Mouse (Mus musculus): ENCODE measurements around the gene Popdc3. TPM values are rescaled to one million over a fixed set of nuclear protein-coding genes. Genes with fewer than 3 reads are reported as not detected.
"Not testable (repeated sequence)": the region's sequence is repeated elsewhere in the genome, so short reads cannot be mapped to it uniquely, and the experiment has no call there.

The Popdc3 gene
- polyA plus RNA-seq, 1 experiment from 2014 or later: 3.6 TPM

- Histone ChIP-seq H3K9me3 (replicated peaks) (no peaks in the 10 kb centered on the region), H3K4me2 (replicated peaks) (no peak overlapping the region), H3K4me3 (replicated peaks) (no peak overlapping the region), H3K27ac (replicated peaks) (no peak overlapping the region), H3K27me3 (no peaks in the 10 kb centered on the region), H3K9ac (no peak overlapping the region), H3K4me1 (no peaks in the 10 kb centered on the region), H3K36me3 (no peaks in the 10 kb centered on the region)
- 75% methylated on average over 16 of the region's 16 CpGs for WGBS
- no peak for ATAC-seq (ENCODE audit: insufficient number of reproducible peaks, low FRiP score, low TSS enrichment, low read depth)
These were observed 137.0 kb downstream of the Popdc3 start for GRCm38 (mm10) chr10:45314865-45315264.

GRCm38 (mm10) chr10:45318922-45319321 lies 141.0 kb downstream of the Popdc3 start:
- 77% methylated on average over 5 of the region's 5 CpGs for WGBS
- H3K36me3 ChIP-seq: no peaks in the 10 kb centered on the region
- no peak for ATAC-seq (ENCODE audit: insufficient number of reproducible peaks, low FRiP score, low TSS enrichment, low read depth)
- no peak overlapping the region for H3K27ac ChIP-seq (replicated peaks)
- no peaks in the 10 kb centered on the region for H3K27me3 ChIP-seq
- no peaks in the 10 kb centered on the region for H3K4me1 ChIP-seq
- no peak overlapping the region for H3K4me2 ChIP-seq (replicated peaks)
- H3K9me3 ChIP-seq (replicated peaks): no peaks in the 10 kb centered on the region
- H3K4me3 ChIP-seq (replicated peaks): no peak overlapping the region
- no peak overlapping the region for H3K9ac ChIP-seq

GRCm38 (mm10) chr10:45320296-45320695 lies 142.4 kb downstream of the Popdc3 start:
- WGBS: 70% methylated on average over 3 of the region's 3 CpGs
- H3K27ac ChIP-seq (replicated peaks): no peak overlapping the region
- no peaks in the 10 kb centered on the region for H3K4me1 ChIP-seq
- H3K4me2 ChIP-seq (replicated peaks): no peak overlapping the region
- H3K9me3 ChIP-seq (replicated peaks): no peaks in the 10 kb centered on the region
- H3K27me3 ChIP-seq: no peaks in the 10 kb centered on the region
- H3K9ac ChIP-seq: no peak overlapping the region
- no peak for ATAC-seq (ENCODE audit: insufficient number of reproducible peaks, low FRiP score, low TSS enrichment, low read depth)
- H3K4me3 ChIP-seq (replicated peaks): no peak overlapping the region
- no peaks in the 10 kb centered on the region for H3K36me3 ChIP-seq

- no peaks in the 10 kb centered on the region for H3K4me1 ChIP-seq
- H3K36me3 ChIP-seq: no peaks in the 10 kb centered on the region
- H3K4me3 ChIP-seq (replicated peaks): no peak overlapping the region
- 65% methylated on average over 1 of the region's 1 CpGs for WGBS
- no peaks in the 10 kb centered on the region for H3K9me3 ChIP-seq (replicated peaks)
- no peak overlapping the region for H3K9ac ChIP-seq
- H3K27me3 ChIP-seq: no peaks in the 10 kb centered on the region
- no peak overlapping the region for H3K4me2 ChIP-seq (replicated peaks)
- H3K27ac ChIP-seq (replicated peaks): no peak overlapping the region
- ATAC-seq (ENCODE audit: insufficient number of reproducible peaks, low FRiP score, low TSS enrichment, low read depth): no peak
These were observed 146.3 kb downstream of the Popdc3 start for GRCm38 (mm10) chr10:45324159-45324558.

GRCm38 (mm10) chr10:45328196-45329000 lies 150.5 kb downstream of the Popdc3 start:
- WGBS: 64% methylated on average over 7 of the region's 7 CpGs

GRCm38 (mm10) chr10:45334925-45335324 lies 157.0 kb downstream of the Popdc3 start:
- no peaks in the 10 kb centered on the region for H3K36me3 ChIP-seq
- no peak overlapping the region for H3K9ac ChIP-seq
- H3K27ac ChIP-seq (replicated peaks): no peak overlapping the region
- peaks cover 26% of the 10 kb centered on the region for H3K27me3 ChIP-seq
- WGBS: 23% methylated on average over 7 of the region's 7 CpGs
- peak overlapping the region; percentile 59 for H3K4me3 ChIP-seq (replicated peaks)
- H3K4me1 ChIP-seq: 0 out of 2 replicates have a peak, but pooled peaks cover 4% of the 10 kb centered on the region
- ATAC-seq (ENCODE audit: insufficient number of reproducible peaks, low FRiP score, low TSS enrichment, low read depth): no peak
- H3K9me3 ChIP-seq (replicated peaks): no peaks in the 10 kb centered on the region
- peak overlapping the region; percentile 91 for H3K4me2 ChIP-seq (replicated peaks)

More at GRCm38 (mm10) chr10:45328196-45329000, 150.5 kb downstream of the Popdc3 start:
- Histone ChIP-seq H3K4me3 (replicated peaks) (no peak overlapping the region), H3K27me3 (no peaks in the 10 kb centered on the region), H3K4me2 (replicated peaks) (no peak overlapping the region), H3K4me1 (no peaks in the 10 kb centered on the region), H3K27ac (replicated peaks) (no peak overlapping the region), H3K9ac (no peak overlapping the region), H3K9me3 (replicated peaks) (no peaks in the 10 kb centered on the region), H3K36me3 (no peaks in the 10 kb centered on the region)
- no peak for ATAC-seq (ENCODE audit: insufficient number of reproducible peaks, low FRiP score, low TSS enrichment, low read depth)

GRCm38 (mm10) chr10:45335434-45336422 lies 157.8 kb downstream of the Popdc3 start, which contains the start of gene Bves:
Gene Bves, plus strand, starts transcription at chr10:45335772.
- no peak within 1 kb of the TSS for H3K27ac ChIP-seq (replicated peaks)

GRCm38 (mm10) chr10:45339106-45339505 lies 161.2 kb downstream of the Popdc3 start:
- H3K9me3 ChIP-seq (replicated peaks): no peaks in the 10 kb centered on the region
- WGBS: 71% methylated on average over 7 of the region's 7 CpGs
- peaks cover 23% of the 10 kb centered on the region for H3K27me3 ChIP-seq
- no peak overlapping the region for H3K4me2 ChIP-seq (replicated peaks)
- ATAC-seq (ENCODE audit: insufficient number of reproducible peaks, low FRiP score, low TSS enrichment, low read depth): no peak
- no peak overlapping the region for H3K27ac ChIP-seq (replicated peaks)
- H3K4me3 ChIP-seq (replicated peaks): no peak overlapping the region
- H3K36me3 ChIP-seq: no peaks in the 10 kb centered on the region
- no peak overlapping the region for H3K9ac ChIP-seq
- 0 out of 2 replicates have a peak, but pooled peaks cover 4% of the 10 kb centered on the region for H3K4me1 ChIP-seq

More at GRCm38 (mm10) chr10:45335434-45336422, 157.8 kb downstream of the Popdc3 start, which contains the start of gene Bves:
- H3K4me2 ChIP-seq (replicated peaks): peak within 1 kb of the TSS; percentile 91
- WGBS: under 1% methylated on average over 116 of the region's 116 CpGs
- peaks cover 26% of the 10 kb centered on the region for H3K27me3 ChIP-seq
- 0 out of 2 replicates have a peak, but pooled peaks cover 4% of the 10 kb centered on the region for H3K4me1 ChIP-seq
- peak within 1 kb of the TSS; percentile 34 for H3K9ac ChIP-seq
- peak within 1 kb of the TSS; percentile 59 for H3K4me3 ChIP-seq (replicated peaks)
- no peaks in the 10 kb centered on the region for H3K9me3 ChIP-seq (replicated peaks)
- ATAC-seq (ENCODE audit: insufficient number of reproducible peaks, low FRiP score, low TSS enrichment, low read depth): peak; percentile 47
- H3K36me3 ChIP-seq: no peaks in the 10 kb centered on the region

- Histone ChIP-seq H3K36me3 (no peaks in the 10 kb centered on the region), H3K27me3 (no peaks in the 10 kb centered on the region), H3K9ac (no peak overlapping the region), H3K27ac (replicated peaks) (no peak overlapping the region), H3K4me3 (replicated peaks) (no peak overlapping the region), H3K9me3 (replicated peaks) (no peaks in the 10 kb centered on the region), H3K4me2 (replicated peaks) (no peak overlapping the region), H3K4me1 (no peaks in the 10 kb centered on the region)
- ATAC-seq (ENCODE audit: insufficient number of reproducible peaks, low FRiP score, low TSS enrichment, low read depth): no peak
- WGBS: 83% methylated on average over 4 of the region's 4 CpGs
These were observed 166.5 kb downstream of the Popdc3 start for GRCm38 (mm10) chr10:45344381-45344780.

GRCm38 (mm10) chr10:45345217-45345616 lies 167.3 kb downstream of the Popdc3 start:
- no peaks in the 10 kb centered on the region for H3K27me3 ChIP-seq
- ATAC-seq (ENCODE audit: insufficient number of reproducible peaks, low FRiP score, low TSS enrichment, low read depth): no peak
- H3K4me2 ChIP-seq (replicated peaks): no peak overlapping the region
- WGBS: 69% methylated on average over 9 of the region's 9 CpGs
- H3K9me3 ChIP-seq (replicated peaks): no peaks in the 10 kb centered on the region
- H3K4me3 ChIP-seq (replicated peaks): no peak overlapping the region
- no peak overlapping the region for H3K9ac ChIP-seq
- no peaks in the 10 kb centered on the region for H3K4me1 ChIP-seq
- no peaks in the 10 kb centered on the region for H3K36me3 ChIP-seq
- H3K27ac ChIP-seq (replicated peaks): no peak overlapping the region

GRCm38 (mm10) chr10:45348143-45348542 lies 170.2 kb downstream of the Popdc3 start:
- ATAC-seq (ENCODE audit: insufficient number of reproducible peaks, low FRiP score, low TSS enrichment, low read depth); H3K9ac ChIP-seq; H3K9me3 ChIP-seq (replicated peaks); H3K4me3 ChIP-seq (replicated peaks); H3K27ac ChIP-seq (replicated peaks); H3K36me3 ChIP-seq; H3K4me1 ChIP-seq; H3K4me2 ChIP-seq (replicated peaks); H3K27me3 ChIP-seq: not testable (repeated sequence)
- 87% methylated on average over 3 of the region's 3 CpGs for WGBS
